Mouse (Mus musculus): ENCODE results near the gene Reep1. TPM values are rescaled to one million over a fixed set of nuclear protein-coding genes. Genes with fewer than 3 reads are reported as not detected.
A peak's percentile ranks its signal among the peaks of the same experiment; 100 is the strongest.

Reep1 gene
- polyA plus RNA-seq, 2 experiments: 1.9 to 3.0 TPM

DNA sequence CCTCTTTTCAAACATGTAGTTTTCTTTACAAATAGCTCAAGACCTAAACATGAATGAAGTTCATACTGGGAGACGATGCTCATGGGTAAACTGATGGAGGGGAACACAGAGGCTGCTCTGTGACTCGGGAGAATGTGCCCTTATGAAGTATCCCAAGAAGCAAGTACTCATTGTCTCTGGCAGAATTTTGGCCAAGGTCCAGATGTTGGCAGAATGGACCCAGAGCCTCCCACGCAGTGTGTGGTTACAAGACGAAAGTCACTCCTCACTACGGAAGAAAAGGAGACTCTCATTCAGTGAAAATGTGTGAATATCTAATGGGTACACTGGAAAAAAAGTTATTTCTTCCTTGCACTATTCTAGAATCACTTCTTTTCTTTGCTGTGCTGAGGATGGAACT is 3.8 kb downstream of the Reep1 start:
- no peak for TF ChIP-seq EP300 (IDR thresholded peaks at IDR 0.05; ENCODE audit: low read depth)
- no peak for TF ChIP-seq CTCF (IDR thresholded peaks at IDR 0.05; ENCODE audit: low read depth)
- Histone ChIP-seq H3K27ac (no peak overlapping the region), H3K4me2 (ENCODE audit: low read depth) (no peak overlapping the region), H3K9ac (replicated peaks) (no peak overlapping the region), H3K27me3 (ENCODE audit: control insufficient read depth, insufficient read depth, low read length) (peaks cover 20% of the 10 kb centered on the region), H3K4me1 (replicated peaks; ENCODE audit: control insufficient read depth in 2 of 2, insufficient read depth in 2 of 2, low read length in 1 of 2) (no peaks in the 10 kb centered on the region; a peak in 1 of 4 replicates), H3K36me3 (replicated peaks; ENCODE audit: control insufficient read depth, insufficient read depth, low read depth) (no peaks in the 10 kb centered on the region), H3K9me3 (ENCODE audit: control insufficient read depth, low read length) (no peaks in the 10 kb centered on the region), H3K4me3 (ENCODE audit: insufficient read depth in 1 of 2, low read depth in 2 of 2, low read length in 2 of 2) (no peak overlapping the region)
- DNase-seq (ENCODE audit: low read depth in 3 of 3, low spot score in 3 of 3) (no peak), ATAC-seq (ENCODE audit: insufficient read depth) (no peak)
- 75% methylated on average over 5 of the region's 5 CpGs for WGBS (ENCODE audit: insufficient replicate concordance)

DNA sequence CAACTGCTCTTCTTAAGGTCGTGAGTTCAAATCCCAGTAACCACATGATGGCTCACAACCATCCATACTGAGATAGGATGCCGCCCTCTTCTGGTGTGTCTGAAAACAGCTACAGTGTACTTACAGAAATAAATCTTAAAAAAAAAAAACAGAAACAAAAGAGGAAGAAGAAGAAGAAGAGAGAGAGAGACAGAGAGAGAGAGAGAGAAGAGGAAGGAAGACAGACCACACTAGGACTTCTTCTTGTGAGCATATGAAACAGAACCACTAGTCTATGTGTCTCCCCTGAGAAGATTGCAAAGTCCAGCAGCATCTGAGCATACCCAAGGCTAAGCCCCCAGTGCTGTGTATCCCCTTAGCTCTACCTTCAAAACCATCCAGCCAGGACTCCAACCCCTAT is 6.2 kb downstream of the Reep1 start:
- no peaks in the 10 kb centered on the region for H3K36me3 ChIP-seq (replicated peaks; ENCODE audit: control insufficient read depth, insufficient read depth, low read depth)
- no peak overlapping the region for H3K4me3 ChIP-seq (ENCODE audit: insufficient read depth in 1 of 2, low read depth in 2 of 2, low read length in 2 of 2)
- DNase-seq (ENCODE audit: low read depth in 3 of 3, low spot score in 3 of 3) (no peak), ATAC-seq (ENCODE audit: insufficient read depth) (no peak)
- H3K9me3 ChIP-seq (ENCODE audit: control insufficient read depth, low read length): no peaks in the 10 kb centered on the region
- WGBS (ENCODE audit: insufficient replicate concordance): 50% methylated on average over 2 of the region's 2 CpGs
- H3K4me2 ChIP-seq (ENCODE audit: low read depth): no peak overlapping the region
- H3K27ac ChIP-seq: no peak overlapping the region
- no peak overlapping the region for H3K9ac ChIP-seq (replicated peaks)
- H3K4me1 ChIP-seq (replicated peaks; ENCODE audit: control insufficient read depth in 2 of 2, insufficient read depth in 2 of 2, low read length in 1 of 2): peaks cover 0 to 3% of the 10 kb centered on the region in 2 experiments; a peak in 2 of 4 replicates
- peaks cover 8% of the 10 kb centered on the region for H3K27me3 ChIP-seq (ENCODE audit: control insufficient read depth, insufficient read depth, low read length)
- TF ChIP-seq CTCF (IDR thresholded peaks at IDR 0.05; ENCODE audit: low read depth) (no peak), EP300 (IDR thresholded peaks at IDR 0.05; ENCODE audit: low read depth) (no peak)

DNA sequence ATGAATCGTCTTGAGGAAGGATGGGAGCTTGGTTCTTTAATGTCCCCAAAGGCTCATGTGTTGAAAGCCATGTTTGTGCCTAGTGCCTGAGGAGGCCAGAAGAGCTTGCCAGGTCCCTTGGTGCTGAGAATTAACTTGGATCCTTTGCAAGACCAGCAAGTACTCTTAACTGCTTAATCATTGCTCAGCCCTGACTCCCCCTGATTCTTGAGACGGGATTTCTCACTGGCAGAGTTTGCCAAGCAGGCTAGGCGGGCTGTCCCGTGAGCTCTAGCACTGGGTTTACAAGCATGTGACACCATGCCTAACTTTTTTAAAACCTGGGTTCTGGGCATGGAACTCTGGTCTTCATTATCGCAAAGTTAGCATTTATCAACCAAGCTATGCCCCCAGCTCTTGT is 7.6 kb downstream of the Reep1 start:
- H3K4me2 ChIP-seq (ENCODE audit: low read depth): no peak overlapping the region
- DNase-seq (ENCODE audit: low read depth in 3 of 3, low spot score in 3 of 3): no peak
- WGBS (ENCODE audit: insufficient replicate concordance): 62% methylated on average over 5 of the region's 5 CpGs

DNA sequence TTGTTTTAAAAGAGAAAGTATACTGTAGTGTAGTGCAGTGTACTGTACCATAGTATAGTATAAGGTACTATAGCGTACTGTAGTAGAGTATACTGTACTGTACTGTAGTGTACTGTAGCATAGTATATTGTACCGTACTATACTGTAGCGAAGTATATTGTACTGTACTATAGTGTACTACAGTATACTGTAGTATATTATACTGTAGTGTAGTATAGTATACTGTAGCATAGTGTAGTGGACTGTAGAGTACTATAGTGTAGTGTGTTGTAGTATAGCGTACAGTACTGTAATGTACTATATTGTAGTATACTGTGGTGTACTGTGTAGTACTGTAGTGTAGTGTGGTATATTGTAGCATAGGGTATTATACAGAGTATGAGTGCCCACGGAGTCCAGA is 9.1 kb downstream of the Reep1 start:
- no peak for TF ChIP-seq CTCF (IDR thresholded peaks at IDR 0.05; ENCODE audit: low read depth)
- Histone ChIP-seq H3K36me3 (replicated peaks; ENCODE audit: control insufficient read depth, insufficient read depth, low read depth) (no peaks in the 10 kb centered on the region), H3K9me3 (ENCODE audit: control insufficient read depth, low read length) (no peaks in the 10 kb centered on the region), H3K9ac (replicated peaks) (no peak overlapping the region), H3K4me3 (ENCODE audit: insufficient read depth in 1 of 2, low read depth in 2 of 2, low read length in 2 of 2) (no peak overlapping the region), H3K4me1 (replicated peaks; ENCODE audit: control insufficient read depth in 2 of 2, insufficient read depth in 2 of 2, low read length in 1 of 2) (peaks cover 0 to 6% of the 10 kb centered on the region in 2 experiments; a peak in 2 of 4 replicates), H3K27ac (no peak overlapping the region), H3K4me2 (ENCODE audit: low read depth) (no peak overlapping the region), H3K27me3 (ENCODE audit: control insufficient read depth, insufficient read depth, low read length) (no peaks in the 10 kb centered on the region)
- 82% methylated on average over 5 of the region's 5 CpGs for WGBS (ENCODE audit: insufficient replicate concordance)
- DNase-seq (ENCODE audit: low read depth in 3 of 3, low spot score in 3 of 3): no peak
- no peak for ATAC-seq (ENCODE audit: insufficient read depth)

More for the DNA sequence above, 7.6 kb downstream of the Reep1 start:
- Histone ChIP-seq H3K9ac (replicated peaks) (no peak overlapping the region), H3K36me3 (replicated peaks; ENCODE audit: control insufficient read depth, insufficient read depth, low read depth) (no peaks in the 10 kb centered on the region), H3K27ac (no peak overlapping the region), H3K27me3 (ENCODE audit: control insufficient read depth, insufficient read depth, low read length) (no peaks in the 10 kb centered on the region), H3K9me3 (ENCODE audit: control insufficient read depth, low read length) (no peaks in the 10 kb centered on the region), H3K4me3 (ENCODE audit: insufficient read depth in 1 of 2, low read depth in 2 of 2, low read length in 2 of 2) (no peak overlapping the region), H3K4me1 (replicated peaks; ENCODE audit: control insufficient read depth in 2 of 2, insufficient read depth in 2 of 2, low read length in 1 of 2) (peaks cover 0 to 6% of the 10 kb centered on the region in 2 experiments; a peak in 2 of 4 replicates)
- no peak for ATAC-seq (ENCODE audit: insufficient read depth)
- TF ChIP-seq EP300 (IDR thresholded peaks at IDR 0.05; ENCODE audit: low read depth) (no peak), CTCF (IDR thresholded peaks at IDR 0.05; ENCODE audit: low read depth) (no peak)

DNA sequence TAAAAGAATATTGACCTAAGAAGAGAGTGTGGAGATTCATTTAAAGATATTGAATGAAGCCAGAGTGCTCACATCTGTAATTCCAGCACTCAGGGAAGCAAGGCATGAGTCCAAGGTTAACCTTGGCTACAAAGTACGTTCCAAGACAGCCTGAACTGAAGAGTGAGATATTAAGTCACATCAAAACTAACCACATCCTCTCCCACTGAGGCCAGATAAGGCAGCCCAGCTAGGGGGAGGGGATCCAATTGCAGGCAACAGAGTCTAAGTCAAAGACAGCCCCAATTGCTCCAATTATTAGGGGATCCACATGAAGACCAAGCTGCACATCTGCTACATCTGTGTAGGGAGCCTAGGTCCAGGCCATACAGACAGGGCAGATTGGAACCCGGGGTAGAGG is 11.0 kb downstream of the Reep1 start:
- H3K27me3 ChIP-seq (ENCODE audit: control insufficient read depth, insufficient read depth, low read length): no peaks in the 10 kb centered on the region
- WGBS (ENCODE audit: insufficient replicate concordance): 32% methylated on average over 2 of the region's 2 CpGs
- ATAC-seq (ENCODE audit: insufficient read depth): no peak
- DNase-seq (ENCODE audit: low read depth in 3 of 3, low spot score in 3 of 3): peak in 1 of 3 experiments; percentile 9
- TF ChIP-seq EP300 (IDR thresholded peaks at IDR 0.05; ENCODE audit: low read depth) (no peak), CTCF (IDR thresholded peaks at IDR 0.05; ENCODE audit: low read depth) (no peak)
- H3K9ac ChIP-seq (replicated peaks): no peak overlapping the region
- peaks cover 0 to 6% of the 10 kb centered on the region in 2 experiments; a peak in 2 of 4 replicates for H3K4me1 ChIP-seq (replicated peaks; ENCODE audit: control insufficient read depth in 2 of 2, insufficient read depth in 2 of 2, low read length in 1 of 2)
- no peaks in the 10 kb centered on the region for H3K36me3 ChIP-seq (replicated peaks; ENCODE audit: control insufficient read depth, insufficient read depth, low read depth)
- H3K9me3 ChIP-seq (ENCODE audit: control insufficient read depth, low read length): no peaks in the 10 kb centered on the region
- H3K4me2 ChIP-seq (ENCODE audit: low read depth): no peak overlapping the region
- H3K4me3 ChIP-seq (ENCODE audit: insufficient read depth in 1 of 2, low read depth in 2 of 2, low read length in 2 of 2): no peak overlapping the region
- no peak overlapping the region for H3K27ac ChIP-seq
